Mouse (Mus musculus) embryonic fibroblast, embryonic 13.5 days (primary cell): Measurements from ENCODE around the gene Anks1b. TPM values are rescaled to one million over a fixed set of nuclear protein-coding genes. Genes with fewer than 3 reads are reported as not detected.

Experiments used
- H3K27ac ChIP-seq: 2 replicates; pipeline ENCODE4 v1.5.1; 2012; ENCODE audit warnings: low read length, control low read depth, inconsistent platforms; ENCODE audit not compliant: insufficient read depth
- H3K4me1 ChIP-seq: 2 replicates; pipeline ENCODE4 v1.6.1; 2011; ENCODE audit warnings: low read length; ENCODE audit not compliant: control insufficient read depth, insufficient read depth
- H3K4me3 ChIP-seq: 2 replicates; pipeline ENCODE4 v1.5.1; 2011; ENCODE audit warnings: mild to moderate bottlenecking, control low read depth, low read length; ENCODE audit not compliant: insufficient read depth
- CTCF ChIP-seq: IDR thresholded peaks from 2 replicates; pipeline ENCODE4 v1.5.1; 2011; ENCODE audit warnings: mild to moderate bottlenecking, control low read depth, low read length, moderate library complexity, borderline replicate concordance; ENCODE audit not compliant: insufficient read depth
- POLR2A ChIP-seq: IDR thresholded peaks from 2 replicates; pipeline ENCODE4 v1.6.1; 2011; ENCODE audit warnings: low read depth, mild to moderate bottlenecking, control low read depth, low read length, moderate library complexity
- polyA plus RNA-seq: library from polyadenylated mRNA; stranded (reverse); fragments of >200 nt; gene quantifications from 2 replicates; pipeline ENCODE4 v1.2.4, GENCODE M21; 2011; ENCODE audit warnings: low read depth; ENCODE audit not compliant: missing spikeins, insufficient read length

The Anks1b gene
- polyA plus RNA-seq, 1 experiment, result 6.3 TPM

DNA sequence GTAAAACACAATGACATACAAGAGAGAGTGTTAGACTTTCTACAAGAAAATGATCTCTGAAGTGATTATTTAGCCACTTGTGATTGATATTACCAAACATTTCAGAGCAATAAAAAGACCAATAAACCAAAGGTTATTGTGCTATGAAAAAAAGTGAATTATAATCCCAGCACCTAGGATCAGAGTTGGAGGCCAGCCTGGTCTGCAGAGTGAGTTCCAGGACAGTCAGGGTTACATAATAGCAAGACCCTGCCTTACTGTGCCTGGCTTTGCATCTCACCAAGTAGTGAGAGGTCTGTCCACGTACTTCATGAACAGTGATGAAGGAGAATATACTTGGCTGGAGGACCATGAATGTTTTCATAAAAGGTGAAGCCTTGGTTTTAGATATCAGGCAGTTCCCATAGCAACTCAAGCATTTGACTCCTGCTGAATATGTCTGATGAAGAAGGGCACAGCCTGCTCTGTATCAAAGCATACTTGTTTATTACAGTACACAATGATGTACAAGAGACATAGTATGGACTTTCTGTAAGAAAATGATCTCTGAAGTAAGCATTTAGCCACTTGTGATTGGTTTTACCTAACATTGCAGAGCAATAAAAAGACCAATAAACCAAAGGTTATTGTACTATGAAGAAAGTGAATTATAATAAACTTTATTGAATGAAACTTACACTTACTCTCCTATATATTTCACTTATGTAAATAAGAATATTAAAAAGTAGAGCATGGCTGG, 484.0 kb downstream of the Anks1b start:
- Histone ChIP-seq H3K27ac (no peak overlapping the region), H3K4me3 (no peak overlapping the region), H3K4me1 (no peaks in the 10 kb centered on the region)
- TF ChIP-seq POLR2A, result no peak
- no peak for TF ChIP-seq CTCF

DNA sequence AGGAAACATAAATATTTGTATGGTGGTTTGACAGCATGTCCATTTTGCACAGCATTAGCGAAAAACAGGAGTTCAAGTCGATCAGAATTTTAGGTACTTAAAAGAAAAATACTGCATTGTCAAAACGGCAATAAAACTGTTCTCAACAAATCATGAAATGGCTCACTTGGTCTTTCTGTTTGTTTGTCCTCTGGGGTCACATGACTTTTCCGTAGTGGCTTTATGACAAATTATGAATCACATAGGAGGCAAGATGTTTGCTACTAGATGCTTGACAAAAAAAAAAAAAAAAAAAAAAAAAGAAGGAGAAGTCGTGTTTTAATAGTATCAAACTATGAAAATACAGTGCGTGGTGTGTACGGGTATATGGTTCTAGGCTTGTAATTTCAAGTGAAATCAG, 495.7 kb downstream of the Anks1b start:
- TF ChIP-seq POLR2A (no peak), CTCF (no peak)
- Histone ChIP-seq H3K27ac (no peak overlapping the region), H3K4me1 (no peaks in the 10 kb centered on the region), H3K4me3 (no peak overlapping the region)

DNA sequence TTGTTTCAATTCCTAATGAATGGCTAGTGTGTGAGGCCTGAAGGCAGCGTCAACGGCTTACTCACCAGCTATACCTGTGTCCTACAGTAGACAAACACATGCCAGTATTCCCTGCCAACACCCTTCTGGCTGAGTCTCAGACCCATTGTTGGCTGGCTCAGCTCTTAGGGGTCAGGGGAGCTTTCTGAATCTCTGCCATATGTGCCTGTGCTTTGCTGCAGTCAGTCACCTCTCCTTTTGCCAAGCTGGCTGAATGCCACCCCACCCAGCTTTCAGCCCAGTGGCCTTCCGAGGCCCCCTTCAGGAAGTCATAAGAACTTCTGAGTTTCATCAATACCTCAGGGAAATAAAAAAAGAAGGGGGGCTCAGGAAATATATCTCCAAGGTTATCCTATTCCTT, 497.4 kb downstream of the Anks1b start:
- TF ChIP-seq CTCF (no peak), POLR2A (no peak)
- no peak overlapping the region for H3K27ac ChIP-seq
- H3K4me3 ChIP-seq, result no peak overlapping the region
- no peaks in the 10 kb centered on the region for H3K4me1 ChIP-seq

DNA sequence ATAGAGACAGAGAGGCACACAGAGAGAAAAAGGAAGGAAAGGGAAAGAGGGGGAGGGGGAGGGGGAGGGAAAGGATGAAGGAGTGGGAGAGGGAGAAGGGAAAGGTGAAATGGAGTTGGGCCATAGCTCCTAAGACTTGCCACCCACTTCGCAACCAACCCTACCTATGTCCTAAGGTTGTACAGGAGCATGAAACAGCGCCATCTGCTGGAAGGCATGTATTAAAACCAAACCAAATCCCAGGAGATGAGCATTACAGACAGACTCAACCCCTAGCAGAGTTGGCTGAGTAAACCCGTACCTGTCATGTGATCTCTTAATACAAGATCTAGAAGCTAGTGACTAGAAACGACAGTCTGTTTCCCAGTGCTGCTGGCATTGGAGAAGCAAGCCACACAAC, 500.2 kb downstream of the Anks1b start:
- no peak overlapping the region for H3K4me3 ChIP-seq
- no peaks in the 10 kb centered on the region for H3K4me1 ChIP-seq
- TF ChIP-seq CTCF (0 out of 2 replicates have a peak, but pooled peaks have one; percentile 23), POLR2A (no peak)
- H3K27ac ChIP-seq, result no peak overlapping the region

GRCm38 (mm10) chr10:90376605-90377004, 503.3 kb downstream of the Anks1b start:
- peaks cover 3% of the 10 kb centered on the region for H3K4me1 ChIP-seq
- no peak overlapping the region for H3K27ac ChIP-seq
- H3K4me3 ChIP-seq, result no peak overlapping the region
- TF ChIP-seq CTCF, result no peak
- TF ChIP-seq POLR2A, result no peak

GRCm38 (mm10) chr10:90380062-90380461, 506.8 kb downstream of the Anks1b start:
- no peak overlapping the region for H3K4me3 ChIP-seq
- peaks cover 3% of the 10 kb centered on the region for H3K4me1 ChIP-seq
- TF ChIP-seq POLR2A, result no peak
- TF ChIP-seq CTCF, result no peak
- H3K27ac ChIP-seq, result 0 out of 2 replicates have a peak overlapping the region, but pooled peaks have one; percentile 39

DNA sequence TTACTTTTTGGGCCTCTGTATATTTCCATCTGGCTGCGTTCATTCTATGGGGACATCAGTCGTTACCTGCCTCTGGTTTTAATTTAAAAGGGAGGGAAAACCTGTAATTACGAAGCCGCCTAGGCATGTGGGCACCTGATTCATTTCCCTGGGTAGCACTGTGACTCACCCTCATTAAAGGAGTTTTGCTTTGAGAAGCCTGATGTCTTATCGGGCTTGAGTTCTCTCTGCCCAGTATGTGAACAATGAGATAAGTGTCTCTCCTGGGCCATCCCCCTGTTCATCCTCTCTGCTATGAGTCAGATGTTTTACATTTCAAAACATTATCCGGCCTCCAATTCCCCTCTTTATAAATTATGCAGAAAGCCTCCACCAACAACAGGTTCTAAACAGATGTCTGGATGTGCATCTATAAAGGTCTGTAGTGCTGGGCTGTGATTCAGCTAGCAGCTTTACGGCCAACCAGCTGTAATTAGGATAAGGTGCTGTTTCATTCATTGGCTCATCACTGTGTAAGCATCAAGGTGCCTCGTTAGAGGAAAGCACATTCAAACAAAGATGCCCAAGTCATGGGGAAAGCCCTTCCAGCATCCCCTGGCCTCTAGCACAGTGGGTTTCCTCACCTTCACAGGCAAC, 507.5 kb downstream of the Anks1b start:
- TF ChIP-seq CTCF (no peak), POLR2A (no peak)
- no peak overlapping the region for H3K4me3 ChIP-seq
- H3K4me1 ChIP-seq, result peaks cover 3% of the 10 kb centered on the region
- no peak overlapping the region for H3K27ac ChIP-seq

- no peak overlapping the region for H3K27ac ChIP-seq
- H3K4me1 ChIP-seq, result no peaks in the 10 kb centered on the region
- H3K4me3 ChIP-seq, result no peak overlapping the region
- TF ChIP-seq POLR2A (no peak), CTCF (no peak)
Measured at GRCm38 (mm10) chr10:90400382-90400781, 527.1 kb downstream of the Anks1b start.

DNA sequence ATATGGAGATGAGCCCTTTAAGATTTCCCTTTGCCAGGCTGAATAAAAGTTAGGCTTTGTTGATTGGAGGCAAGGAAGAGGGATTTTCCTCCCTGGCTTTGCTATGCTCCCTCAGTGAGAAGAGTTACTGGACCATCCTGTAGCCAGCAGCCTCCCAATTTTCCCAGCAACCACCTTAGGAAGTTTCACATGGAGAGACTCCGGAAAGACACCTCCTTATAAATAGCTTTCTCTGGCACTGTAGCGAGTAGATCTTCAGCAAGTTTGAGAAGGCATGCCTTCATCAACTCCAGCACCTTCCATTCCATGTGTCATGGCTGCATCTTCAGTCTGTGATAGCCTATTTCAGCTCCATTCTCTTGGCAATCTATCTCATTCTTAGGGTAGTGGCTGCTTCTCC, 535.2 kb downstream of the Anks1b start:
- Histone ChIP-seq H3K4me1 (no peaks in the 10 kb centered on the region), H3K27ac (no peak overlapping the region), H3K4me3 (no peak overlapping the region)
- TF ChIP-seq POLR2A (no peak), CTCF (no peak)

DNA sequence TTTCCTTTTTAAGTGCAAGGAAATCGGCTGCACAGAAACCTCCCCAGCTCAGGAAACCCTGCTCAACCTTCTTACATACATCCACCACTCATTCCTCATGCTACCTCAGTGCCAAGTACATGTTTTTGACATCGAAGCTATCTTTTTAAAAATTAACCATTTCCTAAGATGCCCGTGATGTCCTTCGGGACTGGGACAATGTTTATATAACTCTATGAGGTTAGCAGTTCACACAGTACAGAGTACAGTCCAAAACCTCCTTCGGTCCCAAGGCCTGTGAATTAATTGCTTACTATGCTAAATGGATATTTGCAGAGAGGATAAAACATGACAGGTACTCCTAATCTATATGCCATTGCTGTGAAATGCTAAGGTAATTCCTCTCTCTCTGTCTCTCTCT, 558.2 kb downstream of the Anks1b start:
- no peak overlapping the region for H3K27ac ChIP-seq
- no peak for TF ChIP-seq CTCF
- no peak for TF ChIP-seq POLR2A
- no peaks in the 10 kb centered on the region for H3K4me1 ChIP-seq
- no peak overlapping the region for H3K4me3 ChIP-seq

GRCm38 (mm10) chr10:90431974-90432373, 558.7 kb downstream of the Anks1b start:
- Histone ChIP-seq H3K27ac (no peak overlapping the region), H3K4me1 (no peaks in the 10 kb centered on the region), H3K4me3 (no peak overlapping the region)
- TF ChIP-seq POLR2A (no peak), CTCF (no peak)
